Mouse (Mus musculus): Measurements from ENCODE around the gene Vmn1r123.
"Not testable (repeated sequence)": the region's sequence is repeated elsewhere in the genome, so short reads cannot be mapped to it uniquely, and the experiment has no call there.

Vmn1r123 gene

GRCm38 (mm10) chr7:21161885-21162284 is at the start of gene Vmn1r123:
Vmn1r123 (plus strand) TSS chr7:21162185.
- not testable (repeated sequence) for DNase-seq (ENCODE audit: low read depth)

- not testable (repeated sequence) for DNase-seq (ENCODE audit: low read depth)
These were observed 28.0 kb upstream of the Vmn1r123 start, which contains the start of gene Vmn1r122 for GRCm38 (mm10) chr7:21134028-21134427. Vmn1r122 (minus strand) TSS chr7:21134128.

GRCm38 (mm10) chr7:21190323-21190722 is 28.3 kb downstream of the Vmn1r123 start, which contains the start of gene Gm5157:
Gm5157 (minus strand) TSS chr7:21190423.
- not testable (repeated sequence) for DNase-seq (ENCODE audit: low read depth)

All from c-Kit-positive CD71-negative TER-119-negative erythroid progenitor cells, embryonic 14.5 days (primary cell).